In the genomic region with DNA sequence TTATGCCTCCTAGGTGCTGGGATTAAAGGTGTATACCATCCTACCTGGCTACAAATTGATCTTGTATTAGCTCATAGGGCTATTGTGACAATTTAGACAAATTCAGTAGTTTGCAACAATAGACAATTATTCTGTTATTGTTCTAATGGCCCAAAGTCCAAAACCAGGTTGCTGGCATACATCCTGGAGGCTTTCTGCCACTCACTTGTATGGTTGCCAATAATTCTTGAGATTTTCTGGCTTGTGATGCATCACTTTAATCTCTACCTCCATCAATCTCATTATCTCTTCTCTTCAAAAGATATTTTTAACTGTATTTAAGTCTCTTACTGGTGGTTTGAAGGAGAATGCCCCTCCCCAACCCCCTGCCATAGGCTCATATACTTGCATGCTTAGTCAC, we compare ENCODE assay signal across 19 mouse cellular contexts.
DNase-seq lines count a peak whose midpoint lies in the region; TF ChIP-seq lines count a peak whose summit lies in the region.
"Had no signal": no experiment of that assay in that cellular context is flagged by ENCODE, and none has a peak within 500 bp of the region (broad histone marks: within the 10 kb centered on the region; RNA-seq: fewer than 3 reads in every experiment).

No protein-coding gene starts in this region.

- peak; percentile 28 to 52 for DNase-seq in cerebellum, adult 2 months
- DNase-seq in cerebellum, postnatal 4 days (ENCODE audit: low spot score in 2 of 2) = no peak
- peak; percentile 37 for DNase-seq in brain, adult 2 months (ENCODE audit: low read depth, low spot score)
- peak; percentile 61 for DNase-seq in cerebellum, adult 9-10 months
- DNase-seq in cerebellum, postnatal 36 days = peak; percentile 8 to 27
- DNase-seq in kidney, postnatal 14 days = no peak
- DNase-seq in layer of hippocampus, postnatal 25 days (ENCODE audit: extremely low spot score in 1 of 2, low spot score in 1 of 2) = no peak
- DNase-seq: adrenal gland, adult 8-10 months; adrenal gland, postnatal 25 days; embryo, embryonic 11 days; gastrocnemius, postnatal 14 days; heart, adult 11 months; kidney, adult 2 months had no signal

- H3K4me3 ChIP-seq in cerebellum, adult 2 months (replicated peaks; ENCODE audit: insufficient read depth, low read depth, low read length) = no peak overlapping the region
- H3K4me3 ChIP-seq: embryonic facial prominence, embryonic 10.5 days; embryonic facial prominence, embryonic 13.5 days; erythroblast, embryonic 14.5 days; forebrain, embryonic 13.5 days; hindbrain, embryonic 12.5 days; hindbrain, embryonic 15.5 days had no signal

- no peaks in the 10 kb centered on the region for H3K27me3 ChIP-seq in cerebellum, adult 2 months (ENCODE audit: control insufficient read depth, insufficient read depth, low read length)
- H3K27me3 ChIP-seq: embryonic facial prominence, embryonic 13.5 days; forebrain, embryonic 13.5 days; hindbrain, embryonic 12.5 days; hindbrain, embryonic 15.5 days had no signal

- H3K4me1 ChIP-seq in cerebellum, adult 2 months (ENCODE audit: control insufficient read depth, insufficient read depth, low read length) = no peaks in the 10 kb centered on the region
- H3K4me1 ChIP-seq: embryonic facial prominence, embryonic 10.5 days; hindbrain, embryonic 12.5 days; hindbrain, embryonic 15.5 days had no signal

- H3K27ac ChIP-seq in cerebellum, adult 2 months (ENCODE audit: insufficient read depth, low read length) = no peak overlapping the region
- H3K27ac ChIP-seq: embryonic facial prominence, embryonic 10.5 days; embryonic facial prominence, embryonic 13.5 days; forebrain, embryonic 13.5 days; hindbrain, embryonic 12.5 days; hindbrain, embryonic 15.5 days had no signal

- no peak for TF ChIP-seq POLR2A in cerebellum, adult 2 months (IDR thresholded peaks at IDR 0.05; ENCODE audit: borderline replicate concordance, insufficient read depth, low read length)

- TF ChIP-seq CTCF in cerebellum, adult 2 months (IDR thresholded peaks at IDR 0.05; ENCODE audit: borderline replicate concordance, insufficient read depth, low read depth, low read length) = no peak

Comparison
In these comparisons a context has a peak if more than half of its experiments do, and no peak if none do; other contexts are left out.
1. DNase-seq: peak in cerebellum, adult 2 months (2 of 2), brain, adult 2 months (single experiment), cerebellum, adult 9-10 months (single experiment) and cerebellum, postnatal 36 days (2 of 2); none in cerebellum, postnatal 4 days (0 of 2), kidney, postnatal 14 days (single experiment) and layer of hippocampus, postnatal 25 days (0 of 2).